Mouse (Mus musculus) right cerebral cortex, postnatal 36 days (tissue): ENCODE results near the gene Tceal8.

Source experiments
- DNase-seq, 2 experiments: peaks; one replicate each; pipeline ENCODE4 v3.0.0; 2022; ENCODE audit warnings: low spot score in 2 of 2, mixed read lengths in 1 of 2

Tceal8 gene

GRCm38 (mm10) chrX:136127744-136128064, 44.4 kb downstream of the Tceal8 start:
- peak; percentile 20 to 30 for DNase-seq

- no peak for DNase-seq
Observed at GRCm38 (mm10) chrX:136127038-136127743, 45.0 kb downstream of the Tceal8 start.
